Mouse (Mus musculus) thymus, adult 2 months (tissue): ENCODE data around the gene Zfp62. TPM values are rescaled to one million over a fixed set of nuclear protein-coding genes. Genes with fewer than 3 reads are reported as not detected.

Experiments used
- DNase-seq: peaks from one replicate; pipeline ENCODE4 v3.0.0; 2021
- H3K27ac ChIP-seq: fragments of 200-500 bp; 2 replicates; pipeline ENCODE4 v1.5.1; 2012; ENCODE audit warnings: low read length, control low read depth; ENCODE audit not compliant: control insufficient read depth, insufficient read depth
- H3K27me3 ChIP-seq: fragments of 200-500 bp; 2 replicates; pipeline ENCODE4 v1.6.1; 2012; ENCODE audit warnings: mild to moderate bottlenecking, low read length, moderate library complexity, mixed read lengths; ENCODE audit not compliant: control insufficient read depth, insufficient read depth
- H3K36me3 ChIP-seq: fragments of 200-500 bp; 2 replicates; pipeline ENCODE4 v1.6.1; 2012; ENCODE audit warnings: mild to moderate bottlenecking, low read length, moderate library complexity; ENCODE audit not compliant: control insufficient read depth, insufficient read depth
- H3K4me1 ChIP-seq: fragments of 200-500 bp; replicated peaks from 2 replicates; pipeline ENCODE4 v1.6.1; 2012; ENCODE audit warnings: low read length; ENCODE audit not compliant: control insufficient read depth, insufficient read depth
- H3K4me3 ChIP-seq: fragments of 200-500 bp; 2 replicates; pipeline ENCODE4 v1.5.1; 2012; ENCODE audit warnings: mild to moderate bottlenecking, low read length, control low read depth, moderate library complexity; ENCODE audit not compliant: control insufficient read depth, insufficient read depth
- CTCF ChIP-seq: fragments of 200-500 bp; IDR thresholded peaks from 2 replicates; pipeline ENCODE4 v1.5.1; 2012; ENCODE audit warnings: mild to moderate bottlenecking, control low read depth, low read length, moderate library complexity, borderline replicate concordance; ENCODE audit not compliant: control insufficient read depth, poor library complexity, insufficient read depth; ENCODE audit errors: extremely low read depth
- POLR2A ChIP-seq: fragments of 200-500 bp; IDR thresholded peaks from 2 replicates; pipeline ENCODE4 v1.6.1; 2012; ENCODE audit warnings: mild to moderate bottlenecking, low read length, control low read depth, moderate library complexity; ENCODE audit not compliant: control insufficient read depth, poor library complexity, insufficient read depth; ENCODE audit errors: extremely low read depth
- WGBS: fragments of 180-500 bp; shearing (Covaris S2); methylation state at CpG from one replicate; pipeline ENCODE4 v1.1.7; 2018; 5-methylcytosine and 5-hydroxymethylcytosine counted together
- polyA plus RNA-seq: library from polyadenylated mRNA; depleted of rRNA; stranded (reverse); fragments of >200 nt; gene quantifications from 2 replicates; pipeline ENCODE4 v1.2.3, GENCODE M21; 2012

Gene Zfp62
- polyA plus RNA-seq, 1 experiment = 6.0 TPM

DNA sequence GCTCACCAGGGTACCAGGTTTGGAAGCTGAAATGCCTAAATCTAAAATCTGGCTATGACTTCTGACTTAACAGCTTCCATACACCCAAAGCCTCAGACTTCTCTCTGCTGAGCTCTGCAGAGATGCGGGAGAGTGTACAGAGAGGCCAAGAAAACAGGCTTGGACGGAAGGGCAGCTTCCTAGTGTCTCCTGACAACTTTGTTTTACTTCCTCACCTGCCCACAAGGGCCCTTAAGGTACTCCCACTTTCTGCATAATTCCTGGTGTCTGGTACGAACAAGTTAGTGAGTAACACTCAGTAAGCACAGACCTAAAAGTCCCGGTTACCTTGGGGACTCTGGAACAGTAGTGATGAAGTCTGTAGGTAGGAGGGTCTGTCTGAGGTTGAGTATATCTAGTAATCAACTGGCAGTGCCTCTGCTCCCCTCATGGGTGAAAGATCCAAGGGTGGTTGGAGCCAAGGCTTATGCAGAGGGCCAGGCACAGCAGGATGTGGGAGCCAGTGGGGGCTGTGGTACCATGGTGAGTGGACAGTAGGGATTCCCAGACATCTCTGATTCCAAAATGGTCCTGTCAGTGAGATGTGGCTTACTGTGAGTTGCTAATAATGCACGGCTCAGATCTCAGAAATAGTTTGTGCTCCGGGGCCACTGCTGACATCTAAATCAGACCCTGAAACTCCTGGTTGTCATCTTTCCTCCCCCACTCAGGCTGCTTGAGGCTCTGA is 46.0 kb downstream of the Zfp62 start:
- peak; percentile 35 for DNase-seq
- Histone ChIP-seq H3K27ac (peak overlapping the region; percentile 100), H3K4me3 (peak overlapping the region; percentile 26; the same call in 1 of the 2 replicates), H3K27me3 (no peaks in the 10 kb centered on the region), H3K36me3 (peaks cover 13% of the 10 kb centered on the region), H3K4me1 (peaks cover 43% of the 10 kb centered on the region)
- TF ChIP-seq CTCF (no peak), POLR2A (no peak)
- WGBS = 11% methylated on average over 6 of the region's 6 CpGs

DNA sequence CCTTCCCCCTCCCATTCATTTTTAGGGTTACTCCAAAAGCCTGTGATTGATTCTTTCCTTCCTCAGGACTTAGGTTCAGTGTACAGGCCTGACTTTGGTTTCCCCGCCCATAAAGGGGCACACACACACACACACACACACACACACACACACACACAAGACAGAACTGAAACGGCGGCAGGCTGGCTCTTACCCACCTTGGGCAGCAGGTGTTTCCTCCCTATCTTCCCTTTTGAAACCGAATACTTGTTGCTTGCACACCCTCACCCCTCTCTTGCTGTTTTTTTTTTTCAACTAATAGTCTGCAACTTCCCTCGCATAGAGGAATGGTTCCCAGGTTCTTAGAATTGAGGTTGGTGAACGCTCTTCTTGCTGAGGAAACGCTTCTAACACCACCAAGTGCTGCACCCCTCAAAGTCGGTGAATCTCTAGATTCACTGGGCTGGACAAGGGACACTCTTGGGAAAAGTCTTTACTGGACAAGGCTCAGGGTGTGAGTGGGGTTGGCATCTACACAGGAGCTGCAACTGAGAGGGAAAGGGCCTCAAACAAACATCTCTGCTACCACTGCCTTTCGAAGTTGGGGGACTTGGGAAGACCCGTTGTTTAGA is 46.8 kb downstream of the Zfp62 start:
- Histone ChIP-seq H3K27ac (peak overlapping the region; percentile 100), H3K4me1 (peaks cover 44% of the 10 kb centered on the region), H3K36me3 (peaks cover 20% of the 10 kb centered on the region), H3K4me3 (peak overlapping the region; percentile 83), H3K27me3 (no peaks in the 10 kb centered on the region)
- TF ChIP-seq POLR2A (no peak), CTCF (no peak)
- under 1% methylated on average over 10 of the region's 10 CpGs for whole genome bisulfite sequencing
- DNase-seq = peak; percentile 77

DNA sequence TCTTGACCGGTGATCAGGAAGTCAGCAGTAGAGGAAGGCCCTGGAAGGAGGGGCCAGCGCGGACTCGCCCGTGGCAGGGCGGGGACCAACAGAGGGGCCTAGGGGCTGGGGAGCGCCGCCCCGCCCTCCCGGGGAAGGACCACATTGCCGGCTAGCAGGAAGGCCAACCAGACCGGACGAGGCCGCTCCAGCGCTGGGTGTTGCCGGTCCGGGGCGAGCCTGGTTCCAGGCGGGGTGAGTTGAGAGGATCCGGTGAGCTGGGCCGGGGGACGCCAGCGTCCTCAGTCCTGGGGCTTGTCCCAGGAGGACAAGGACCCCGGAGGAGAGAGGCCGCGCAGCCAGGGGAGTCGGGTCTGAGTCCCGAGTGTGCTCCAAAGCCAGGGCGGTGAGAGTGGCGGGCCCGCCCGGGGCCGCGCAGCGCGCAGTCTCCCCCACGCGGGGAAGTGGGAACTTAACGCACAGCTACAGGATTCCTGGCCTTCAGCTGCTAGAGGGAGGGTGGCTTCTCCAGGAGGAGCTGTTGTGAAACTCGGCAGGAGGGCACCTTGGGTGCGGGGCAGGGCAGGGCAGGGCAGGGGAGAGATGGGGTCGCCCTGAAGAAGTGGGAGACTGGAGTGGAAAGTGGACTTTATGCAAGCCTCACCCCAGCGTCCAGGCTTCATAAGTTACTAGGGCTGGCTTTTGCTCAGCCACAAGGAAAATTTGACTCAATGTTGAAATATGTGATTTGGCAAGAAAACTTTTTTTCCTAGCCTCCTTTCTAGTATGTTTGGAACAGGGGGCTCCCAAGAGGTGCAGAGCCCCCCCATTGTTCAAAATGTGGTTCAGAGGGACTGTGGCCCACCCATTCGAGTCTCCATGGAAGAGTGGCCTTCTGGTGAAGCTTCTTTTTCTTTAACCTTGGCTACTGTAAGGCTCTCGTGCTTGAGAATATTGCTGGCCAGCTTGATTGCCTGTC is 47.6 kb downstream of the Zfp62 start:
- WGBS = under 1% methylated on average over 45 of the region's 45 CpGs
- TF ChIP-seq CTCF (0 out of 2 replicates have a peak, but pooled peaks have one; percentile 49), POLR2A (peak; percentile 34; the same call in 1 of the 2 replicates)
- H3K4me1 ChIP-seq = peaks cover 42% of the 10 kb centered on the region

DNA sequence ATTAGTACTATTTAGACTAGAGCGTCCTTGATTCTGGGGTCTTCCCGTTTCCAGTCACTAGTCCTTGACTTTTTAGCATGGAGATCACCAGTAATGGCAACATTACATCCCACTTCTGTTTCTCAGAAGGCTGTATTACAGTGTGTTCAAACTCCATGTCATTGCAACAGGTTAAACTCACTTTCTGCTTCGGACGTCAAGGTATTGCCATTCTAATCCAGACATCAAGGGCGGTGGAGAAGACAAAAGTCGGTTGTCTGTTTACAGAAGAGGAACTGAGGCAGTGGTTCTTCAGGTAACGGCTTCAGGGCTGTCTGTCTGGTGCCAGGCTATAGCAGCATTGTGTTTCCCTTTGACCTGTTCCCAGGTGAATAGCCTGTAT is 48.3 kb downstream of the Zfp62 start:
- H3K4me1 ChIP-seq = peaks cover 39% of the 10 kb centered on the region
- H3K4me3 ChIP-seq = peak overlapping the region; percentile 83
- WGBS = 2% methylated on average over 7 of the region's 7 CpGs
- peak overlapping the region; percentile 100 for H3K27ac ChIP-seq
- DNase-seq = no peak
- no peak for TF ChIP-seq CTCF
- TF ChIP-seq POLR2A = no peak
- H3K27me3 ChIP-seq = no peaks in the 10 kb centered on the region
- H3K36me3 ChIP-seq = peaks cover 31% of the 10 kb centered on the region

More for the DNA sequence above, 47.6 kb downstream of the Zfp62 start:
- H3K4me3 ChIP-seq = peak overlapping the region; percentile 83
- peak; percentile 79 for DNase-seq
- H3K27ac ChIP-seq = peak overlapping the region; percentile 100
- H3K27me3 ChIP-seq = no peaks in the 10 kb centered on the region
- peaks cover 27% of the 10 kb centered on the region for H3K36me3 ChIP-seq

DNA sequence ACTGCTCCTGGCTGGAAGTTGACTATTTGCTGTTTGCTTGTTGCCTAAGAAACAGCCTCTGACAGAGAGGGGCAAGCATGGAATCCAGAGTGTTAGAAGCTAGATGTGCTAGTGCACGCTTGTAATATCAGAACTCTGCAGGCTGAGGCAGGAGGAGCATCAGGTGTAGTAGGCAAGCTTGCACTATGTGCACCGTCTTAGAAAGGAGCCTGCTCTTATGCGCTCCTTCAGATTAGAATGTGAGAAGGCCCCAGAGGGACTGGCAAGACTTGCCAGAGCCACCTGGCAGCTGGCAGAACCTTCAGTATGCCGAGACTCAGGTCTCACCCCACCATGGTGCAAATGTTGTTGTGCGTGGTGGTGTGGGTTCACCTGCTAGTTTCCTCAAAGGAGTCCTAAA is 49.0 kb downstream of the Zfp62 start:
- H3K27ac ChIP-seq = peak overlapping the region; percentile 49
- no peaks in the 10 kb centered on the region for H3K27me3 ChIP-seq
- no peak for TF ChIP-seq CTCF
- TF ChIP-seq POLR2A = no peak
- H3K4me3 ChIP-seq = peak overlapping the region; percentile 18
- H3K4me1 ChIP-seq = peaks cover 35% of the 10 kb centered on the region
- peaks cover 37% of the 10 kb centered on the region for H3K36me3 ChIP-seq
- 9% methylated on average over 5 of the region's 5 CpGs for WGBS
- peak; percentile 47 for DNase-seq

DNA sequence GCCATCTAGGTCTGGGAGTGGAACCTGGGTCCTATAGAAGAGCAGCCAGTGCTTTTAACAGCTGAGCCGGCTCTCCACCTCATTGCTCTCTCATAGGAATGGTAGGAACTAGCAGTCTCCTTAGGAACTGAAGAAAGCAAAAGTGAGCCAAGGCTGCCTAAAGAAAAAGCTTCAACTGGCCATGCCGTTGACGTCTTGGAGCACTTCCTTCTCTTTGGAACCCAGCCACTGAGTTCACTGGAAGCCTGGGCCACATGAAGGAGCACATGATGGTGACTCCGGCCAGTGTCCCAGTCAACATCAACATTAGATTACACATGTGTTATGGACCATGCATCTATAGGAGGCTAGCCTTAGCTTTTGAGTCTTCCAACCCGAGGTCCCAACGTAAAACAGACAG is 49.9 kb downstream of the Zfp62 start:
- Histone ChIP-seq H3K4me1 (peaks cover 31% of the 10 kb centered on the region), H3K27me3 (no peaks in the 10 kb centered on the region), H3K4me3 (no peak overlapping the region), H3K36me3 (peaks cover 44% of the 10 kb centered on the region), H3K27ac (peak overlapping the region; percentile 18; the same call in 1 of the 2 replicates)
- no peak for DNase-seq
- 45% methylated on average over 6 of the region's 6 CpGs for WGBS
- TF ChIP-seq POLR2A = no peak
